Mouse (Mus musculus): Measurements from ENCODE around the gene Arhgap29.

DNA sequence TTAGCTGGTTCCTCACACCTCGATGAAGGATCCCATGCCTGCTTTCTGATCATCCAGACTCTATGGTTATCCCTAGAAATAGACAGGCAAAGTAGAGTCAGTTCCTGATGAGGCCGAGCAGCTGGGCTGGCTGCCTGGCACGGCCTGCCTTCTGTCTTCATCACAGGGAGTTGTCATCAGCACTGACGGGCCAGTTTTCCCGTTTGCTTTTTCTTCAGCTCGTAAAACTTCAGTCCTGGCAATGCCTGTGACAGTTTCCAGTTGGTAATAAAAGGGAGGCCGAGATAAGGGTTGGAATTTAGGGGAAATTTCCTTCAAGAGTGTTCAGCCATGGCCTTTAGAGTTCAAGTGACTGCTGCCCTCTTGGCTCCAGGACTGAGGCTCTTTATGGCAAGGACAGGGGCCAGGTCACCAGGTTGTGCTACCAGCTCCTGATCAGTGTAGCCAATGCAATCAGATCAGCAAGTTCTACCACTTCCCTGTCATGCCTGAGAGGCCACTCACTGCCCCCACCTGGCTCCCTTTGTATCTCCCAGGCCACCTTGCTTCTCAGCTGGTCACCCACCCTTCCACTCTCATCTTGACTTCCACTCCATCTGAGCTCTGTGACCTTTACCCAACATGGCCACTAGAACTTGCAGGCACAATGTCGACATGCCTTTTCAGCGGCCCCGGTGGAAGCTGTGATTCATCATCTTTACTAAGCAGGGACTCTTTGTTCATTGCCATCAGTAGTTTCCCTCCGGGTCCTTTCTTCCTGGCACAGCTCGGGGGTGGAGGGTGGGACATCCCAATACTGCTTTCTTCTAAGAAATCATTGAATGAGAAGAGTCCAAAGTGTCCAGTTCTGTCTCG lies 112.4 kb downstream of the Arhgap29 start:
- TF ChIP-seq POLR2A (IDR thresholded peaks at IDR 0.05; ENCODE audit: control insufficient read depth, extremely low read depth, insufficient read depth, low read length, poor library complexity) (no peak), CTCF (IDR thresholded peaks at IDR 0.05; ENCODE audit: borderline replicate concordance, control insufficient read depth, extremely low read depth, insufficient read depth, low read length, poor library complexity) (no peak)
